In the genomic region with DNA sequence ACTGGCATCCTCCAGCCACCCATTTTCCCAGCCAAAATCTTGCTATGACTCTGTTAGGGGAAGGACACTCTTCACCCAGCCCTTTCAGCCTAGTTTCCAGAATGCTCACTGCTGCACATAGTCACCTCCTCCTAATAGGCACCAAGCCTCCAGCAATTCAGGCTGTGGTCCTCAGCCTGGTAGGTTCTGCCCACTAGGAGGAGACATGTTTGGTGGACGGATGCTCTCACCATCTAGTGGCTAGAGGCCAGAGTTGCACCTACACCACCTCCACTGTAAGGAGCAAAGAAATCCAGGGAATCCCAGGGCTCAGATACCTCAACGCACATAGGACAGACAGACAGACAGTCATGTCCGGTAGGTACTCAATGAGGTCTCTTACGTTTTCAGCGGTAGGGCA, we compare ENCODE assay signal across 8 mouse cellular contexts.
DNase-seq lines count a peak whose midpoint lies in the region; ATAC-seq lines count a peak whose summit lies in the region.

No protein-coding gene starts in this region.

- DNase-seq in heart, postnatal 10 days = peak; percentile 67 to 80
- no peak for DNase-seq in heart, postnatal 25 days (ENCODE audit: low spot score)
- peak; percentile 49 for DNase-seq in urinary bladder, postnatal 25 days (ENCODE audit: low spot score)
- no peak for DNase-seq in urinary bladder, postnatal 10 days (ENCODE audit: low spot score)
- DNase-seq in embryo, embryonic 11 days = peak; percentile 54
- DNase-seq in kidney, postnatal 25 days = peak; percentile 77 to 82
- DNase-seq in natural killer cell, adult 2 months (ENCODE audit: low spot score in 2 of 2) = peak; percentile 49 to 59

- intact Hi-C loops in heart, postnatal 10 days (cut with DNase I) = loop anchor here (10.0 kb wide), 1 partner anchor 753 kb away; no protein-coding TSS in a partner anchor
- intact Hi-C loops in heart, postnatal 25 days (cut with DNase I) = no loop called here

- no peak for ATAC-seq in inflammation-experienced regulatory T-cells, adult 6 months

Comparison
In these comparisons a context has a peak if more than half of its experiments do, and no peak if none do; other contexts are left out.
1. DNase-seq: peak in heart, postnatal 10 days (2 of 2), urinary bladder, postnatal 25 days (single experiment), embryo, embryonic 11 days (single experiment), kidney, postnatal 25 days (2 of 2) and natural killer cell, adult 2 months (2 of 2); none in heart, postnatal 25 days (single experiment) and urinary bladder, postnatal 10 days (single experiment).